Mouse (Mus musculus): Measurements from ENCODE around the gene Acsm5. TPM values are rescaled to one million over a fixed set of nuclear protein-coding genes. Genes with fewer than 3 reads are reported as not detected.

The Acsm5 gene
- polyA plus RNA-seq, 1 experiment from 2014 or later: not detected

DNA sequence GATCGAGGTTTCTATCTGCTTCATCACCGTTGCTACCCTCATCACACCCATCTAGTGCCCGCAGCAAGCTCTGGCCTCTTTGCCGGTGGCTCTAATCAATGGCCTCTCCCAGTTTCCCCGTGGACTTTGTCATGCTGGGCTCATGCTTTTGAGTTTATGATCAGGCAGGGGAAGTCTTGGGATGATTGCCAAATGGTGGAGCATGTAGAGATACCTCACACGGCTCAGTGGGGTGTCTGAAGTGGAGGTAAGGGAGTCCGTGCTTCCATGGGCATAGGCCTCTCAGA is 3.0 kb upstream of the Acsm5 start:
- H3K36me3 ChIP-seq (ENCODE audit: control insufficient read depth, insufficient read depth): no peaks in the 10 kb centered on the region

GRCm38 (mm10) chr7:119519654-119520053 is 391 bp downstream of the Acsm5 start:
- Histone ChIP-seq H3K36me3 (ENCODE audit: control insufficient read depth, insufficient read depth) (no peaks in the 10 kb centered on the region), H3K9me3 (ENCODE audit: control insufficient read depth, low read length) (no peaks in the 10 kb centered on the region), H3K9ac (replicated peaks; ENCODE audit: low read depth, low read length) (no peak overlapping the region), H3K4me3 (replicated peaks; ENCODE audit: low read length) (no peak overlapping the region), H3K27me3 (replicated peaks; ENCODE audit: control insufficient read depth, insufficient read depth, low read length) (no peaks in the 10 kb centered on the region), H3K4me2 (ENCODE audit: low read length) (no peak overlapping the region), H3K4me1 (replicated peaks; ENCODE audit: control insufficient read depth, insufficient read depth, low read length) (no peaks in the 10 kb centered on the region), H3K27ac (ENCODE audit: low read length) (no peak overlapping the region)
- ATAC-seq: no peak
- 48% methylated on average over 5 of the region's 5 CpGs for WGBS

More for the DNA sequence above, 3.0 kb upstream of the Acsm5 start:
- Histone ChIP-seq H3K4me2 (ENCODE audit: low read length) (no peak overlapping the region), H3K9ac (replicated peaks; ENCODE audit: low read depth, low read length) (no peak overlapping the region), H3K27me3 (replicated peaks; ENCODE audit: control insufficient read depth, insufficient read depth, low read length) (no peaks in the 10 kb centered on the region), H3K4me3 (replicated peaks; ENCODE audit: low read length) (no peak overlapping the region), H3K27ac (ENCODE audit: low read length) (no peak overlapping the region), H3K4me1 (replicated peaks; ENCODE audit: control insufficient read depth, insufficient read depth, low read length) (no peaks in the 10 kb centered on the region), H3K9me3 (ENCODE audit: control insufficient read depth, low read length) (no peaks in the 10 kb centered on the region)
- ATAC-seq: no peak
- WGBS: 76% methylated on average over 7 of the region's 7 CpGs

GRCm38 (mm10) chr7:119521816-119522215 is 2.6 kb downstream of the Acsm5 start:
- WGBS: 79% methylated on average over 3 of the region's 3 CpGs
- Histone ChIP-seq H3K9me3 (ENCODE audit: control insufficient read depth, low read length) (no peaks in the 10 kb centered on the region), H3K36me3 (ENCODE audit: control insufficient read depth, insufficient read depth) (no peaks in the 10 kb centered on the region), H3K4me3 (replicated peaks; ENCODE audit: low read length) (no peak overlapping the region), H3K27me3 (replicated peaks; ENCODE audit: control insufficient read depth, insufficient read depth, low read length) (no peaks in the 10 kb centered on the region), H3K4me1 (replicated peaks; ENCODE audit: control insufficient read depth, insufficient read depth, low read length) (peaks cover 10% of the 10 kb centered on the region), H3K4me2 (ENCODE audit: low read length) (no peak overlapping the region), H3K9ac (replicated peaks; ENCODE audit: low read depth, low read length) (no peak overlapping the region), H3K27ac (ENCODE audit: low read length) (no peak overlapping the region)
- ATAC-seq: no peak

- 89% methylated on average over 1 of the region's 1 CpGs for WGBS
- H3K9me3 ChIP-seq (ENCODE audit: control insufficient read depth, low read length): no peaks in the 10 kb centered on the region
- no peak overlapping the region for H3K9ac ChIP-seq (replicated peaks; ENCODE audit: low read depth, low read length)
- H3K4me2 ChIP-seq (ENCODE audit: low read length): no peak overlapping the region
- H3K27me3 ChIP-seq (replicated peaks; ENCODE audit: control insufficient read depth, insufficient read depth, low read length): no peaks in the 10 kb centered on the region
- H3K4me1 ChIP-seq (replicated peaks; ENCODE audit: control insufficient read depth, insufficient read depth, low read length): peaks cover 10% of the 10 kb centered on the region
- no peak overlapping the region for H3K4me3 ChIP-seq (replicated peaks; ENCODE audit: low read length)
- H3K36me3 ChIP-seq (ENCODE audit: control insufficient read depth, insufficient read depth): no peaks in the 10 kb centered on the region
- no peak for ATAC-seq
- H3K27ac ChIP-seq (ENCODE audit: low read length): no peak overlapping the region
These were observed 3.1 kb downstream of the Acsm5 start for GRCm38 (mm10) chr7:119522385-119522784.

- Histone ChIP-seq H3K27me3 (replicated peaks; ENCODE audit: control insufficient read depth, insufficient read depth, low read length) (no peaks in the 10 kb centered on the region), H3K4me2 (ENCODE audit: low read length) (no peak within 1 kb of the TSS), H3K27ac (ENCODE audit: low read length) (no peak within 1 kb of the TSS), H3K9ac (replicated peaks; ENCODE audit: low read depth, low read length) (no peak within 1 kb of the TSS), H3K9me3 (ENCODE audit: control insufficient read depth, low read length) (no peaks in the 10 kb centered on the region), H3K4me1 (replicated peaks; ENCODE audit: control insufficient read depth, insufficient read depth, low read length) (peaks cover 10% of the 10 kb centered on the region), H3K4me3 (replicated peaks; ENCODE audit: low read length) (no peak within 1 kb of the TSS), H3K36me3 (ENCODE audit: control insufficient read depth, insufficient read depth) (no peaks in the 10 kb centered on the region)
- WGBS: 73% methylated on average over 4 of the region's 4 CpGs
- no peak for ATAC-seq
These were observed 4.1 kb downstream of the Acsm5 start, which contains the start of gene Pdilt for GRCm38 (mm10) chr7:119523389-119523788. Pdilt (minus strand) TSS chr7:119523489.

- Histone ChIP-seq H3K9me3 (ENCODE audit: control insufficient read depth, low read length) (no peaks in the 10 kb centered on the region), H3K36me3 (ENCODE audit: control insufficient read depth, insufficient read depth) (no peaks in the 10 kb centered on the region), H3K27ac (ENCODE audit: low read length) (no peak overlapping the region), H3K4me3 (replicated peaks; ENCODE audit: low read length) (no peak overlapping the region), H3K4me2 (ENCODE audit: low read length) (no peak overlapping the region), H3K27me3 (replicated peaks; ENCODE audit: control insufficient read depth, insufficient read depth, low read length) (no peaks in the 10 kb centered on the region), H3K4me1 (replicated peaks; ENCODE audit: control insufficient read depth, insufficient read depth, low read length) (peaks cover 10% of the 10 kb centered on the region), H3K9ac (replicated peaks; ENCODE audit: low read depth, low read length) (no peak overlapping the region)
- peak; percentile 66 for ATAC-seq
- WGBS: 7% methylated on average over 2 of the region's 2 CpGs
These were observed 6.6 kb downstream of the Acsm5 start for GRCm38 (mm10) chr7:119525881-119526281.

- 11% methylated on average over 13 of the region's 13 CpGs for WGBS
- no peak for ATAC-seq
- no peaks in the 10 kb centered on the region for H3K9me3 ChIP-seq (ENCODE audit: control insufficient read depth, low read length)
- H3K27me3 ChIP-seq (replicated peaks; ENCODE audit: control insufficient read depth, insufficient read depth, low read length): no peaks in the 10 kb centered on the region
- H3K4me1 ChIP-seq (replicated peaks; ENCODE audit: control insufficient read depth, insufficient read depth, low read length): peaks cover 10% of the 10 kb centered on the region
- H3K27ac ChIP-seq (ENCODE audit: low read length): no peak overlapping the region
- H3K9ac ChIP-seq (replicated peaks; ENCODE audit: low read depth, low read length): no peak overlapping the region
- no peaks in the 10 kb centered on the region for H3K36me3 ChIP-seq (ENCODE audit: control insufficient read depth, insufficient read depth)
- H3K4me3 ChIP-seq (replicated peaks; ENCODE audit: low read length): no peak overlapping the region
- H3K4me2 ChIP-seq (ENCODE audit: low read length): 0 out of 2 replicates have a peak overlapping the region, but pooled peaks have one; percentile 2
These were observed 7.2 kb downstream of the Acsm5 start for GRCm38 (mm10) chr7:119526486-119526885.

- Histone ChIP-seq H3K4me2 (ENCODE audit: low read length) (no peak overlapping the region), H3K9me3 (ENCODE audit: control insufficient read depth, low read length) (no peaks in the 10 kb centered on the region), H3K27me3 (replicated peaks; ENCODE audit: control insufficient read depth, insufficient read depth, low read length) (no peaks in the 10 kb centered on the region), H3K27ac (ENCODE audit: low read length) (no peak overlapping the region), H3K4me1 (replicated peaks; ENCODE audit: control insufficient read depth, insufficient read depth, low read length) (peaks cover 10% of the 10 kb centered on the region), H3K9ac (replicated peaks; ENCODE audit: low read depth, low read length) (no peak overlapping the region), H3K4me3 (replicated peaks; ENCODE audit: low read length) (no peak overlapping the region), H3K36me3 (ENCODE audit: control insufficient read depth, insufficient read depth) (no peaks in the 10 kb centered on the region)
- no peak for ATAC-seq
- WGBS: 88% methylated on average over 1 of the region's 1 CpGs
These were observed 7.9 kb downstream of the Acsm5 start for GRCm38 (mm10) chr7:119527135-119527534.

GRCm38 (mm10) chr7:119527548-119527947 is 8.3 kb downstream of the Acsm5 start:
- no peaks in the 10 kb centered on the region for H3K9me3 ChIP-seq (ENCODE audit: control insufficient read depth, low read length)
- H3K4me3 ChIP-seq (replicated peaks; ENCODE audit: low read length): no peak overlapping the region
- no peaks in the 10 kb centered on the region for H3K27me3 ChIP-seq (replicated peaks; ENCODE audit: control insufficient read depth, insufficient read depth, low read length)
- no peaks in the 10 kb centered on the region for H3K36me3 ChIP-seq (ENCODE audit: control insufficient read depth, insufficient read depth)
- no peak overlapping the region for H3K4me2 ChIP-seq (ENCODE audit: low read length)
- WGBS: 42% methylated on average over 2 of the region's 2 CpGs
- peaks cover 10% of the 10 kb centered on the region for H3K4me1 ChIP-seq (replicated peaks; ENCODE audit: control insufficient read depth, insufficient read depth, low read length)
- no peak overlapping the region for H3K27ac ChIP-seq (ENCODE audit: low read length)
- no peak for ATAC-seq
- H3K9ac ChIP-seq (replicated peaks; ENCODE audit: low read depth, low read length): no peak overlapping the region

- H3K4me2 ChIP-seq (ENCODE audit: low read length): no peak overlapping the region
- no peak overlapping the region for H3K4me3 ChIP-seq (replicated peaks; ENCODE audit: low read length)
- no peak overlapping the region for H3K9ac ChIP-seq (replicated peaks; ENCODE audit: low read depth, low read length)
- no peak for ATAC-seq
- 85% methylated on average over 7 of the region's 7 CpGs for WGBS
- no peak overlapping the region for H3K27ac ChIP-seq (ENCODE audit: low read length)
- H3K27me3 ChIP-seq (replicated peaks; ENCODE audit: control insufficient read depth, insufficient read depth, low read length): no peaks in the 10 kb centered on the region
- H3K36me3 ChIP-seq (ENCODE audit: control insufficient read depth, insufficient read depth): no peaks in the 10 kb centered on the region
- H3K9me3 ChIP-seq (ENCODE audit: control insufficient read depth, low read length): no peaks in the 10 kb centered on the region
- H3K4me1 ChIP-seq (replicated peaks; ENCODE audit: control insufficient read depth, insufficient read depth, low read length): peaks cover 10% of the 10 kb centered on the region
These were observed 9.4 kb downstream of the Acsm5 start for GRCm38 (mm10) chr7:119528617-119529016.
